Mouse (Mus musculus): Measurements from ENCODE around the gene Rbfox3. TPM values are rescaled to one million over a fixed set of nuclear protein-coding genes. Genes with fewer than 3 reads are reported as not detected.

The Rbfox3 gene
- polyA plus RNA-seq, 1 experiment from 2014 or later = 31.7 TPM

DNA sequence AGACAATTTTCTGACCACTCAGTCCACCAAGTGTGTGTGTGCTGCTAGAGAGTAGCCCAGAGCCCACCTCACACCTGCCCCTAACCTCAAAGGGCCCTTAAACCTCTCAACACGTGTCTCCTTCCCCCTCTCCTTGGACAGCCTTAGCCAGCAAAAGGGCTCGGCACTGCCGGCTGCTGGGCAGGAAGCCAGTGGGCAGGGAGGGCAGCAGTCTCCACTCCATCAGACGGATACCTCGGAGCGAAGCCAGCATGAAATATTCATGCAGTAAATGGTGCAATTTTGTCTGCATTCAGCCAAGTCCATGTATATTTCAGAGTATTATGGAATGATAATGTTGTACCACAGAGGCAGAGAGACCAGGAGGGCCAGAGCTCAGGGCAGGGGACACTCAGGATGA is 366.8 kb downstream of the Rbfox3 start:
- Histone ChIP-seq H3K27me3 (ENCODE audit: control insufficient read depth, insufficient read depth, low read length) (no peaks in the 10 kb centered on the region), H3K4me2 (ENCODE audit: low read length) (no peak overlapping the region), H3K9me3 (ENCODE audit: control insufficient read depth, low read length) (no peaks in the 10 kb centered on the region), H3K4me1 (ENCODE audit: control insufficient read depth, insufficient read depth, low read length) (0 out of 2 replicates have a peak, but pooled peaks cover 3% of the 10 kb centered on the region), H3K4me3 (replicated peaks; ENCODE audit: low read depth, low read length) (no peak overlapping the region), H3K36me3 (ENCODE audit: control insufficient read depth, insufficient read depth, low read length) (no peaks in the 10 kb centered on the region), H3K27ac (replicated peaks; ENCODE audit: low read depth, low read length) (no peak overlapping the region), H3K9ac (replicated peaks; ENCODE audit: low read length) (no peak overlapping the region)
- no peak for DNase-seq
- no peak for ATAC-seq (ENCODE audit: low FRiP score, low TSS enrichment)
- 48% methylated on average over 6 of the region's 6 CpGs for WGBS

DNA sequence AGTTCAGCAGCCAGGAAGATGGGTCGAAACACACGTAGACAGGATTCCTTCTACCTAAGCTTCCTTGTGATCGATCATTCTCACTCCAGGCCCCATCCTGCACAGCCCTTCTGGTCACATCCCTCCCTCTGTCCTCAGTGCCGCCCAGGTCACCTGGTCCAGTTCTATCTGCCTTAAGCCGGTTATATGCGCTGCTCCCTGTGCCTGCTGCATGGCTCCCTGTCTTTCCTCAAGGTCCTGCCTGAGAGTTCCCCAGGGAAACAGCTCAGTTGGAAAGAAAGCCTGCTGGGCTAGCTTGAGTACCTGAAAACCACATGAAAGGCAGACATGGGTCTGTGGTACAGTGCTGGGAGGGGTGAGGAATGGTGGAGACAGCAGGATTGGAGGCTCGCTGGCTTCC is 368.5 kb downstream of the Rbfox3 start:
- Histone ChIP-seq H3K9me3 (ENCODE audit: control insufficient read depth, low read length) (no peaks in the 10 kb centered on the region), H3K27me3 (ENCODE audit: control insufficient read depth, insufficient read depth, low read length) (no peaks in the 10 kb centered on the region), H3K4me2 (ENCODE audit: low read length) (no peak overlapping the region), H3K27ac (replicated peaks; ENCODE audit: low read depth, low read length) (no peak overlapping the region), H3K9ac (replicated peaks; ENCODE audit: low read length) (no peak overlapping the region), H3K36me3 (ENCODE audit: control insufficient read depth, insufficient read depth, low read length) (no peaks in the 10 kb centered on the region), H3K4me3 (replicated peaks; ENCODE audit: low read depth, low read length) (no peak overlapping the region), H3K4me1 (ENCODE audit: control insufficient read depth, insufficient read depth, low read length) (0 out of 2 replicates have a peak, but pooled peaks cover 3% of the 10 kb centered on the region)
- DNase-seq = no peak
- WGBS = 83% methylated on average over 7 of the region's 7 CpGs
- no peak for ATAC-seq (ENCODE audit: low FRiP score, low TSS enrichment)

DNA sequence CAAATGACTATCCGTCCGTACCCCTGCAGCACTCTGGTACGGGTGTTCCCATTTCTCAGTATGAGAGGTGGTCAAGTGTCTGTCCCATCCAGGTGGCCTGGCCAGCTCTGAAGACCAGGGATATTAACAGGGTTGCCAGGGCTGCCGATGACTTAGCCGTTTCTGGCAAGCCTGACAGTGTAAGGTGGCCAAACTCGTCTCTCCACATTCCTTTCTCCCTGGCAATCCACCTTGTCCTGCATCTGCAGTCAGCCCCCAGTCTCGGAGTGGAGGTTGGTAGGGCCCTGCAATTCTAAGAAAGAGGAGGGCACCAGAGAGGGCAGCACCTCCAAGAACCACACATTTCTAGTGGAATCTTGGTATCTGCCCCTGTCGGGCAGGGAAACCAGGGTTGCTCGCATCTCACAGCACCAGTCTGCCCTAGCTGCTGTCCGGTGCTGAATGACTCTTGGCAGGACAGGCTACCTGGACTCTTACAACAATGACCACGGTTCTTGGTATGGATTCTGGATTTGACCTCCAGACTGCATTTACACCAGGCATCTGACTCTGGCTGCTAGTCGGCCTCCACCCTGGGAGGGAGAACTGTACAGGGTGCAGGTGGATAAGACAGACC is 370.9 kb downstream of the Rbfox3 start:
- H3K9me3 ChIP-seq (ENCODE audit: control insufficient read depth, low read length) = no peaks in the 10 kb centered on the region
- no peak for ATAC-seq (ENCODE audit: low FRiP score, low TSS enrichment)
- no peaks in the 10 kb centered on the region for H3K27me3 ChIP-seq (ENCODE audit: control insufficient read depth, insufficient read depth, low read length)
- H3K4me3 ChIP-seq (replicated peaks; ENCODE audit: low read depth, low read length) = no peak overlapping the region
- H3K4me1 ChIP-seq (ENCODE audit: control insufficient read depth, insufficient read depth, low read length) = 0 out of 2 replicates have a peak, but pooled peaks cover 3% of the 10 kb centered on the region
- H3K9ac ChIP-seq (replicated peaks; ENCODE audit: low read length) = no peak overlapping the region
- H3K36me3 ChIP-seq (ENCODE audit: control insufficient read depth, insufficient read depth, low read length) = no peaks in the 10 kb centered on the region
- no peak for DNase-seq
- H3K4me2 ChIP-seq (ENCODE audit: low read length) = no peak overlapping the region
- 81% methylated on average over 12 of the region's 12 CpGs for WGBS
- no peak overlapping the region for H3K27ac ChIP-seq (replicated peaks; ENCODE audit: low read depth, low read length)

DNA sequence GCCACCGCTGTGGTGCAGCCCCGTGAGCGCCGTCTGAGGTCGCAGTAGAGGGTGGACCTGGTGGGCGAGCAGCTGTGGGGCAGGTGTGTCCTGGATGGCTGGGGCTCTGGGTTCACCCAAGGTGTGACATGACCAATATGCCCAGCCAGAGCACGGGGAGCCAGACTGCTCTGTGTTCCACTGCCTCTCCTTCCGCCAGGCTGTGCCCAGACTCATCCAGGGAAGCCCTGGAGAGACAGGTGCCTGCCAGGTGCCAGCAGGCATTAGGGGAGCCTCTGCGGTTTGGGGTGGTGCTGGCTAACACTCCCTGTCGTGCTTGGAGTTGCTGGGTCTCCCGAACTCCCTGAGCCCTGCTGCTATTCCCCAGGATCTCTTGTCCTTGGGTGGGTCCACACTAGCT is 373.4 kb downstream of the Rbfox3 start:
- Histone ChIP-seq H3K27ac (replicated peaks; ENCODE audit: low read depth, low read length) (no peak overlapping the region), H3K9ac (replicated peaks; ENCODE audit: low read length) (no peak overlapping the region), H3K4me2 (ENCODE audit: low read length) (no peak overlapping the region), H3K9me3 (ENCODE audit: control insufficient read depth, low read length) (no peaks in the 10 kb centered on the region), H3K4me1 (ENCODE audit: control insufficient read depth, insufficient read depth, low read length) (peaks cover 7% of the 10 kb centered on the region; the same call in 1 of the 2 replicates), H3K4me3 (replicated peaks; ENCODE audit: low read depth, low read length) (no peak overlapping the region), H3K36me3 (ENCODE audit: control insufficient read depth, insufficient read depth, low read length) (no peaks in the 10 kb centered on the region), H3K27me3 (ENCODE audit: control insufficient read depth, insufficient read depth, low read length) (no peaks in the 10 kb centered on the region)
- DNase-seq (no peak), ATAC-seq (ENCODE audit: low FRiP score, low TSS enrichment) (no peak)
- WGBS = 79% methylated on average over 11 of the region's 11 CpGs

DNA sequence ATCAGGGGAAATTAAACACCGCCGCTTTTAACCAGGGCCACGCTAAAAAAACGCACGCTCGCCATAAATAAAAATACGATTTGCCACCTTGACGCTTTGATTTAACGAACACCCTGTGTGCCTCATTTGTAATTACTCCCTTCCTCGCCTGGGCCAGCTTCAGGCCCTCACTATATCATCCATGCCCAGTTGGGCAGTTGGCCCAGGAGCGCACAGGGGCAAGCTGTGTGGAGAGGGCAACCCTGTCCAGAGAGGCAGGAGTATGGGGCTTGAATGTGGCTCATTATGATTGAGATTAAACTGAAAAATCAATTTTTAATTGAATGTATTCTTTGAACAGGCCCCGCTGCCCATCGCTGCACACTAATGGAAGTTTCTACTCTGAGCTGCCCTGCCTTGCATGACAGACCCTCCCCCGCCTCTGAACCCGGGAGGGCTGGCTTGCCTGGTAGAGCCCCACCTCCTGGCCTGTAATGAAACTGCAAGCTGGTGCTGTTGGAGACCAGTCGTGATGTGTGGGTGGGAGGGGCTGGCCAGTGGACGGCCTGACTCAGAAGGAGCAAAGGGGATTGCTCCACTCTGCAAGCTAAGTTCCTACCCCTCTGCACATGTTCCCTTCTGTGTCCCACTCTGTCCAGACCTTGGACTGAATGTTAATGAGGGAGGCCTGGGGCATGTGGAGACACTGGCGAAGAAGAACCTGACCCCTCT is 376.9 kb downstream of the Rbfox3 start:
- H3K27ac ChIP-seq (replicated peaks; ENCODE audit: low read depth, low read length) = no peak overlapping the region
- H3K36me3 ChIP-seq (ENCODE audit: control insufficient read depth, insufficient read depth, low read length) = no peaks in the 10 kb centered on the region
- no peaks in the 10 kb centered on the region for H3K27me3 ChIP-seq (ENCODE audit: control insufficient read depth, insufficient read depth, low read length)
- H3K4me2 ChIP-seq (ENCODE audit: low read length) = no peak overlapping the region
- H3K4me3 ChIP-seq (replicated peaks; ENCODE audit: low read depth, low read length) = no peak overlapping the region
- no peaks in the 10 kb centered on the region for H3K9me3 ChIP-seq (ENCODE audit: control insufficient read depth, low read length)
- peaks cover 7% of the 10 kb centered on the region; the same call in 1 of the 2 replicates for H3K4me1 ChIP-seq (ENCODE audit: control insufficient read depth, insufficient read depth, low read length)
- DNase-seq (peak; percentile 75), ATAC-seq (ENCODE audit: low FRiP score, low TSS enrichment) (no peak)
- WGBS = 27% methylated on average over 18 of the region's 18 CpGs
- H3K9ac ChIP-seq (replicated peaks; ENCODE audit: low read length) = no peak overlapping the region

DNA sequence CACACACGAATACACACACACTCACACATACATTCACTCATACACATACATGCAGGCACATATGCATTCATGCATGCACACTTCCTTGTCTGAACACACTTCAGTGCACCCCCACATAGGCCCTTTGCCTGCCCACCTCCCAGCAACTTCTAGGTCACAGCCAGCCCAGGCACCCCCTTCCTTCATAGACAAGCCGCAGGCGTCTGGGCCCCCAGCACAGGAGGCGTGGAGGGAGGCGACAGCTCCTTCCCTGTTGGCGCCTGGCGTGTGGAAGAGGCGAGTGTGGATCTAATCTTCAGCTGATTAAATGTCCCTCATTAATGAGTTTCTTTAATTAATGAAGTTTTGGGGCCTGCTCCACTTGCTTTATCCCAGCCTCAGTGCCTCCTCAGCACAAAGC is 381.1 kb downstream of the Rbfox3 start:
- Histone ChIP-seq H3K27me3 (ENCODE audit: control insufficient read depth, insufficient read depth, low read length) (no peaks in the 10 kb centered on the region), H3K4me2 (ENCODE audit: low read length) (no peak overlapping the region), H3K4me3 (replicated peaks; ENCODE audit: low read depth, low read length) (no peak overlapping the region), H3K9me3 (ENCODE audit: control insufficient read depth, low read length) (no peaks in the 10 kb centered on the region), H3K4me1 (ENCODE audit: control insufficient read depth, insufficient read depth, low read length) (peaks cover 14% of the 10 kb centered on the region), H3K36me3 (ENCODE audit: control insufficient read depth, insufficient read depth, low read length) (no peaks in the 10 kb centered on the region), H3K9ac (replicated peaks; ENCODE audit: low read length) (no peak overlapping the region), H3K27ac (replicated peaks; ENCODE audit: low read depth, low read length) (no peak overlapping the region)
- 75% methylated on average over 8 of the region's 8 CpGs for WGBS
- DNase-seq (no peak), ATAC-seq (ENCODE audit: low FRiP score, low TSS enrichment) (no peak)

DNA sequence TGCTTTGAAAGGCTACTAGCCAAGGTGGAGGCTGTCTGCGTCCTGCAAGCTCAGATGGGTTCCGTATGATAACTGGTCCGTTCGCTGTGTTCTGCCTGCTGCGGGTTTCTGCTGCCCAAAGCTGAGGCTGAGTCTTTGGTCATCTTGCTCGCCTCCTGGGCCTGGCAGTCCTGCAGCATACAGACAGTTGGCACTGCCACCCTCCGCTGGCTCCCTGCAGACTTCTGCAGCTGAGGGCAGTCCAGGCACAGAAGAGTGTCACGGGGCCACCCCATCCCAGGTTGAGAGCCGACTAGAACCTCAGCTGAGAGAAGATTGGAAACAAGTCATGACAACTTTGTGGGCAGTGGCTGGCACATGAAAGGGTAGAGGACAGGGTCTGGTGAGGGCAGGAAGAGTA is 382.6 kb downstream of the Rbfox3 start:
- no peaks in the 10 kb centered on the region for H3K27me3 ChIP-seq (ENCODE audit: control insufficient read depth, insufficient read depth, low read length)
- H3K4me3 ChIP-seq (replicated peaks; ENCODE audit: low read depth, low read length) = no peak overlapping the region
- DNase-seq (no peak), ATAC-seq (ENCODE audit: low FRiP score, low TSS enrichment) (no peak)
- no peaks in the 10 kb centered on the region for H3K9me3 ChIP-seq (ENCODE audit: control insufficient read depth, low read length)
- H3K36me3 ChIP-seq (ENCODE audit: control insufficient read depth, insufficient read depth, low read length) = no peaks in the 10 kb centered on the region
- peaks cover 18% of the 10 kb centered on the region for H3K4me1 ChIP-seq (ENCODE audit: control insufficient read depth, insufficient read depth, low read length)
- no peak overlapping the region for H3K27ac ChIP-seq (replicated peaks; ENCODE audit: low read depth, low read length)
- no peak overlapping the region for H3K4me2 ChIP-seq (ENCODE audit: low read length)
- 90% methylated on average over 9 of the region's 9 CpGs for WGBS
- no peak overlapping the region for H3K9ac ChIP-seq (replicated peaks; ENCODE audit: low read length)

DNA sequence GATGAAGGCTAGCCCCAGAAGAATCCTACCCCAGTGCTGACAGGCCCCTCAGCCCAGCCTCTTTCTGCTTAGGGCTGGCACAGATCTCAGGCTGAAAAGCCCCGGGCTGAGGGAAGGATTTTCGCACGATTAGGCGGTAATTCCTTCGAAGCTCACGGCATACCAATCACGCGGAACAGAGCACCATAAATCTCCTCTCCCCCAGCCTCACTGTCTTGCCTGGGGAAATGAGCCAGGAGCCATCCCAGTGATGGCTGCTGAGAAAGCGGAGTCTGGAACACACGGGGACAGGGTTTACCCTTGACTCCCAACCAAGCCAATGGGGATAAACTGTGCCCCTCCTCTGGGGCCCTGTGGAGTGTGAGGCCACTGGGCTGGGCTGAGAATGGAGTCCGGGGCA is 386.3 kb downstream of the Rbfox3 start:
- H3K36me3 ChIP-seq (ENCODE audit: control insufficient read depth, insufficient read depth, low read length) = no peaks in the 10 kb centered on the region
- WGBS = 22% methylated on average over 11 of the region's 11 CpGs
- no peak overlapping the region for H3K4me3 ChIP-seq (replicated peaks; ENCODE audit: low read depth, low read length)
- no peak overlapping the region for H3K9ac ChIP-seq (replicated peaks; ENCODE audit: low read length)
- ATAC-seq (ENCODE audit: low FRiP score, low TSS enrichment) = no peak
- no peaks in the 10 kb centered on the region for H3K9me3 ChIP-seq (ENCODE audit: control insufficient read depth, low read length)
- H3K27ac ChIP-seq (replicated peaks; ENCODE audit: low read depth, low read length) = peak overlapping the region; percentile 71
- DNase-seq = peak; percentile 72
- peaks cover 18% of the 10 kb centered on the region for H3K4me1 ChIP-seq (ENCODE audit: control insufficient read depth, insufficient read depth, low read length)
- no peak overlapping the region for H3K4me2 ChIP-seq (ENCODE audit: low read length)
- no peaks in the 10 kb centered on the region for H3K27me3 ChIP-seq (ENCODE audit: control insufficient read depth, insufficient read depth, low read length)
